Mouse (Mus musculus): ENCODE measurements around the gene Hhipl1.

Hhipl1 gene

GRCm38 (mm10) chr12:108305812-108306794, at the start of gene Hhipl1:
Gene Hhipl1, plus strand, starts transcription at chr12:108306270.
- no peak for DNase-seq

- DNase-seq = no peak
Measured at GRCm38 (mm10) chr12:108256734-108257133, 49.3 kb upstream of the Hhipl1 start.

- no peak for DNase-seq
Measured at GRCm38 (mm10) chr12:108259322-108260049, 46.6 kb upstream of the Hhipl1 start.

- DNase-seq = no peak
Measured at GRCm38 (mm10) chr12:108260950-108261349, 45.1 kb upstream of the Hhipl1 start.

GRCm38 (mm10) chr12:108264918-108265317, 41.2 kb upstream of the Hhipl1 start:
- no peak for DNase-seq

GRCm38 (mm10) chr12:108265831-108266619, 40.0 kb upstream of the Hhipl1 start:
- peak; percentile 64 for DNase-seq

GRCm38 (mm10) chr12:108267653-108268052, 38.4 kb upstream of the Hhipl1 start:
- DNase-seq = no peak

- DNase-seq = no peak
Measured at GRCm38 (mm10) chr12:108268970-108269369, 37.1 kb upstream of the Hhipl1 start.

- no peak for DNase-seq
Measured at GRCm38 (mm10) chr12:108269699-108270098, 36.4 kb upstream of the Hhipl1 start.

- no peak for DNase-seq
Measured at GRCm38 (mm10) chr12:108270240-108270919, 35.7 kb upstream of the Hhipl1 start.

GRCm38 (mm10) chr12:108271351-108272142, 34.5 kb upstream of the Hhipl1 start:
- DNase-seq = no peak

GRCm38 (mm10) chr12:108272143-108272635, 33.9 kb upstream of the Hhipl1 start:
- no peak for DNase-seq

- peak; percentile 38 for DNase-seq
Measured at GRCm38 (mm10) chr12:108273466-108274312, 32.4 kb upstream of the Hhipl1 start.

GRCm38 (mm10) chr12:108274313-108274595, 31.8 kb upstream of the Hhipl1 start:
- DNase-seq = peak; percentile 50

- DNase-seq = peak; percentile 66
Measured at GRCm38 (mm10) chr12:108274661-108275507, 31.2 kb upstream of the Hhipl1 start, which contains the start of gene Ccdc85c. Gene Ccdc85c, minus strand, starts transcription at chr12:108275425.

- peak; percentile 99 for DNase-seq
Measured at GRCm38 (mm10) chr12:108275508-108275890, 30.6 kb upstream of the Hhipl1 start.

- peak; percentile 78 for DNase-seq
Measured at GRCm38 (mm10) chr12:108275920-108276822, 29.9 kb upstream of the Hhipl1 start.

- no peak for DNase-seq
Measured at GRCm38 (mm10) chr12:108277341-108277841, 28.7 kb upstream of the Hhipl1 start.

All from cerebellum, adult 8-10 months (tissue).